Mouse (Mus musculus): ENCODE measurements around the gene Rnf152. TPM values are rescaled to one million over a fixed set of nuclear protein-coding genes. Genes with fewer than 3 reads are reported as not detected.

The Rnf152 gene
- total and polyA plus RNA-seq, 3 experiments, result 0.78 to 1.1 (median 1.0) TPM

DNA sequence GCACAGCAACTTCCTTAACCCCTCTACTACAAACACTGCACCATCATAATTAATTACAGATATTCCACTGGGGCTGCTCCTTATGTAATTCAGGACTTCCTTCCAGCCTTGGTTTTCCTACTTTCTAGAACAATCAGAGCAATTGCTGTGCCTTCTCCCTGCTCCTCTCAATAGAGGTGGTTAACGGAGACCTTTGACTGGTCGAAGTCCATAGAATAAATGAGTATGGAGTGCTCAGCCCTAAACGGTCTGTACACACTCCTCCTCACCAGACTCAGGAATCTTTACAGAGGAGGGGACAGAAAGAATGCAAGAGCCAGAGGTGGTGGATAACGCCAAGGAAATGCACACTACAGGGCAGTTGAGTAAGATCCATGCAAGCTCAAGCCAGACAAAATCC, 19.1 kb downstream of the Rnf152 start:
- Histone ChIP-seq H3K9ac (ENCODE audit: low read depth, low read length) (no peak overlapping the region), H3K4me3 (no peak overlapping the region), H3K36me3 (ENCODE audit: control insufficient read depth, insufficient read depth, low read length) (no peaks in the 10 kb centered on the region), H3K27me3 (ENCODE audit: control insufficient read depth, insufficient read depth, low read length) (no peaks in the 10 kb centered on the region), H3K4me1 (ENCODE audit: control insufficient read depth, insufficient read depth, low read length) (no peaks in the 10 kb centered on the region; the same call in 1 of the 2 replicates), H3K27ac (no peak overlapping the region), H3K79me2 (replicated peaks; ENCODE audit: control insufficient read depth, insufficient read depth, low read length) (peaks cover 2% of the 10 kb centered on the region; the same call in 1 of the 2 replicates)
- DNase-seq, result no peak
- 72% methylated on average over 4 of the region's 4 CpGs for WGBS
- TF ChIP-seq EP300 (IDR thresholded peaks at IDR 0.05; ENCODE audit: insufficient read depth, low read depth, low read length) (no peak), POLR2A (IDR thresholded peaks at IDR 0.05; ENCODE audit: insufficient read depth, low read depth, low read length) (no peak), CTCF (IDR thresholded peaks at IDR 0.05) (no peak)
- intact Hi-C loops (cut with DNase I), result no loop called here

DNA sequence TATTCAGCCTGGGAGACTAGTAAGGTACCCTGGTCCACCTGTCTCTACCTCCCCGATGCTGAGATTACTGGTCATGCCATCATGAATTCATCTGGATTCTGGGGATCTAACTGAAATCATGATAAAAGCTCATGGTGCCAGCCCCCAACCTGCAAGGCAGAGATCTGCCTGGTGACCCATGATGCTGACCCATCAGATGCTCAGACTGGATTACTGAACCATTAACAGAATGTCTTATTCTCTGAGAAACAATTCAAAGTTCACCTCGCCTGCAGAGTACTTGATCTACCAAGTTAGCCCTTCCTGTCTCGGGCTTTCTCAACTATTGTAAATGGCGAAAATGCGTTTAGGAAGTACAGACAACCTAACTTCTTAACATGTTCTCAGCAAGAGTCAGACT, 20.4 kb downstream of the Rnf152 start:
- DNase-seq, result no peak
- intact Hi-C loops (cut with DNase I), result no loop called here
- TF ChIP-seq EP300 (IDR thresholded peaks at IDR 0.05; ENCODE audit: insufficient read depth, low read depth, low read length) (no peak), CTCF (IDR thresholded peaks at IDR 0.05) (no peak), POLR2A (IDR thresholded peaks at IDR 0.05; ENCODE audit: insufficient read depth, low read depth, low read length) (no peak)

DNA sequence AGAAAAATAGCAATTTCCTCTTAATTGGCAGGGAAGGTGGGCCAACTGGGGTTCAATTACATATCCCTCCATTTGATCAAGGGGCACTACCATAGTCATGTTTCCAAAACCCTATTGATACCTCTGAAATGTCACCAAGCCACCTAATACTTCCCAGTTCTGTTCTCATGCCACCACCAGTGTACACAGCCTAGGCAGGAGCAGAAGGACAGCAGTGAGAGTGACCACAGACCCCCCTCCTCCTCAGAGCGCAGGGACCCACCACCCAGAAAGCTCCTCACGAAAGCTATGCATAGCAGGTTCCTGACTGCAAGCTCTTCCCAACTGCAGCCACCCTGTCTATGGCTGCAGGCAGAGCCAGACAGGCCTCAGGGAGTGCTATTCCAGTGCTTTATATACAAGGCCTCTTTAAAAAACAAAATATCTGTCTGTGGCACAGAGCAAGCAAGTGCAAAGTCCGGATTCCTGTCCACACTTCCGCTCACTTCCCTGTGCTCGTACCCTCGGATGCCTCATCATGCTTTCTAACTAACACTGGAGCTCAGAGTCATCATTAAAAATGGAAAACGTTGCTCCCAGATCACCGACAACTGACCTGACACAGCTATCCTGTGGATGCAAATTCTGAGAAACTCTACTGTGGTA, 24.3 kb downstream of the Rnf152 start:
- no peaks in the 10 kb centered on the region for H3K36me3 ChIP-seq (ENCODE audit: control insufficient read depth, insufficient read depth, low read length)
- H3K9ac ChIP-seq (ENCODE audit: low read depth, low read length), result no peak overlapping the region
- H3K79me2 ChIP-seq (replicated peaks; ENCODE audit: control insufficient read depth, insufficient read depth, low read length), result no peaks in the 10 kb centered on the region
- no peak for DNase-seq
- H3K27ac ChIP-seq, result no peak overlapping the region
- no peaks in the 10 kb centered on the region; the same call in 1 of the 2 replicates for H3K4me1 ChIP-seq (ENCODE audit: control insufficient read depth, insufficient read depth, low read length)
- H3K27me3 ChIP-seq (ENCODE audit: control insufficient read depth, insufficient read depth, low read length), result no peaks in the 10 kb centered on the region
- no peak overlapping the region for H3K4me3 ChIP-seq
- 92% methylated on average over 8 of the region's 8 CpGs for WGBS
- no peak for TF ChIP-seq CTCF (IDR thresholded peaks at IDR 0.05)
- no peak for TF ChIP-seq POLR2A (IDR thresholded peaks at IDR 0.05; ENCODE audit: insufficient read depth, low read depth, low read length)
- TF ChIP-seq EP300 (IDR thresholded peaks at IDR 0.05; ENCODE audit: insufficient read depth, low read depth, low read length), result no peak
- intact Hi-C loops (cut with DNase I), result no loop called here

More for the DNA sequence above, 20.4 kb downstream of the Rnf152 start:
- no peak overlapping the region for H3K9ac ChIP-seq (ENCODE audit: low read depth, low read length)
- no peak overlapping the region for H3K27ac ChIP-seq
- H3K27me3 ChIP-seq (ENCODE audit: control insufficient read depth, insufficient read depth, low read length), result no peaks in the 10 kb centered on the region
- H3K4me3 ChIP-seq, result no peak overlapping the region
- H3K36me3 ChIP-seq (ENCODE audit: control insufficient read depth, insufficient read depth, low read length), result no peaks in the 10 kb centered on the region
- H3K4me1 ChIP-seq (ENCODE audit: control insufficient read depth, insufficient read depth, low read length), result no peaks in the 10 kb centered on the region; the same call in 1 of the 2 replicates
- WGBS, result 92% methylated on average over 5 of the region's 5 CpGs
- peaks cover 2% of the 10 kb centered on the region; the same call in 1 of the 2 replicates for H3K79me2 ChIP-seq (replicated peaks; ENCODE audit: control insufficient read depth, insufficient read depth, low read length)

- Histone ChIP-seq H3K79me2 (replicated peaks; ENCODE audit: control insufficient read depth, insufficient read depth, low read length) (no peaks in the 10 kb centered on the region), H3K27me3 (ENCODE audit: control insufficient read depth, insufficient read depth, low read length) (no peaks in the 10 kb centered on the region), H3K4me1 (ENCODE audit: control insufficient read depth, insufficient read depth, low read length) (no peaks in the 10 kb centered on the region), H3K36me3 (ENCODE audit: control insufficient read depth, insufficient read depth, low read length) (no peaks in the 10 kb centered on the region), H3K9ac (ENCODE audit: low read depth, low read length) (no peak overlapping the region), H3K27ac (no peak overlapping the region), H3K4me3 (no peak overlapping the region)
- WGBS, result 85% methylated on average over 5 of the region's 5 CpGs
- intact Hi-C loops (cut with DNase I), result no loop called here
- no peak for TF ChIP-seq EP300 (IDR thresholded peaks at IDR 0.05; ENCODE audit: insufficient read depth, low read depth, low read length)
- no peak for TF ChIP-seq CTCF (IDR thresholded peaks at IDR 0.05)
- TF ChIP-seq POLR2A (IDR thresholded peaks at IDR 0.05; ENCODE audit: insufficient read depth, low read depth, low read length), result no peak
- DNase-seq, result no peak
Measured at GRCm38 (mm10) chr1:105331605-105332004, 24.9 kb downstream of the Rnf152 start.

DNA sequence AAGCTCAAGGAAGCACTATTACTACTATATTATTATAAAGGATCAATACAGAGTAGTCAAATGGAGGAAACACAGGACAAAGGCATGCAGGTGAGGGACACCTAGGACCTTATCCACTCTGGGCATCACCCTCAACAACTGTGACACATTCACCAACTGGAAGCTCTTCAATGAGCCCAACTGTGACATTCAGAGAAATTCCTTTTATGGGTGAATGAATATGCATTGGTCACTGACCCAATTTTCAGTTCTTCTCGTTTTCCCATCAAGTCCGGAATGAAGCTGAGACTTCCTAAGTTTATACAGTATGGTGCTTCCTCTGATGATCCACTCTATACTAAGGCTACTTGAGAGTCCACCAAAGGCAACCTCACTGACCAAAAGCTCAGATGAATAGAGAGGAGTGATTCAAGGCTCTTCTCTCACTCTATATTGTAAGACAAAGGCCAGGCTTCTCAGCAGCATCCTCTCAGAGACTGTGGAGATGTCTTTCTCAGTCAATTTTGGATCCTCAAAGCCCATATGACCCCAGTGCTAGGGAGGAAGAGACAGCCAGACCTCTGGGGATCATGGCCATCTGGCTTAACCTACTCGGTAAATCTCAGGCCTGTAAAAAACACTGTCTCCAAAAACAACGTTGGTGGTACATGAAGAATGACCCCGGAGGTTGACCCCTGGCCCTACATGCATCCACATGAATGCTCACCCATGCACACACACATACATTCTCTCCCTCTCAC, 25.8 kb downstream of the Rnf152 start:
- WGBS, result 84% methylated on average over 5 of the region's 5 CpGs
- H3K27me3 ChIP-seq (ENCODE audit: control insufficient read depth, insufficient read depth, low read length), result no peaks in the 10 kb centered on the region
- TF ChIP-seq CTCF (IDR thresholded peaks at IDR 0.05), result no peak
- no peak for TF ChIP-seq POLR2A (IDR thresholded peaks at IDR 0.05; ENCODE audit: insufficient read depth, low read depth, low read length)
- no peak for TF ChIP-seq EP300 (IDR thresholded peaks at IDR 0.05; ENCODE audit: insufficient read depth, low read depth, low read length)
- no peak for DNase-seq
- intact Hi-C loops (cut with DNase I), result no loop called here
- H3K27ac ChIP-seq, result no peak overlapping the region
- H3K9ac ChIP-seq (ENCODE audit: low read depth, low read length), result no peak overlapping the region
- H3K4me1 ChIP-seq (ENCODE audit: control insufficient read depth, insufficient read depth, low read length), result no peaks in the 10 kb centered on the region
- H3K79me2 ChIP-seq (replicated peaks; ENCODE audit: control insufficient read depth, insufficient read depth, low read length), result no peaks in the 10 kb centered on the region
- H3K4me3 ChIP-seq, result no peak overlapping the region
- no peaks in the 10 kb centered on the region for H3K36me3 ChIP-seq (ENCODE audit: control insufficient read depth, insufficient read depth, low read length)

DNA sequence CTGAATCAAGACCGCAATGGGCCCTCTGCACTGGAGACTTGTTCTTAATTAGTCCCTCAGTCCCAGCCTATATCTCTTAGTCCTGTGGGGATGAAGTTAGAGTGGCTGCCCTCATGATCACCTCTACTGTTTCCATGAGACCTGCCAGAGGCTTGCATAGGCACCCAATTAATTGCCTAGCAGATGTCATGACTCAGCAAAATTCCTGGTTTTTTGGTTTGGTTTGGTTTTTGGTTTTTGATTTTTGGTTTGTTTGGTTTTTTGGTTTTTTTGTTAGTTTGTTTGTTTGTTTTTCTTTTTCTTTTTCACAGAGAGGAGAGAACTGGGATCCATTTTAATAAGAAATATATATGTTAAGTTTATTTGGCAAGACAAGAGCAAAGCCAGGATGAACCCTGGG, 28.7 kb downstream of the Rnf152 start:
- no peaks in the 10 kb centered on the region; the same call in 1 of the 2 replicates for H3K36me3 ChIP-seq (ENCODE audit: control insufficient read depth, insufficient read depth, low read length)

More for the DNA sequence above, 28.7 kb downstream of the Rnf152 start:
- Histone ChIP-seq H3K4me3 (no peak overlapping the region), H3K27ac (no peak overlapping the region), H3K79me2 (replicated peaks; ENCODE audit: control insufficient read depth, insufficient read depth, low read length) (no peaks in the 10 kb centered on the region), H3K9ac (ENCODE audit: low read depth, low read length) (no peak overlapping the region), H3K4me1 (ENCODE audit: control insufficient read depth, insufficient read depth, low read length) (peaks cover 2% of the 10 kb centered on the region; the same call in 1 of the 2 replicates), H3K27me3 (ENCODE audit: control insufficient read depth, insufficient read depth, low read length) (no peaks in the 10 kb centered on the region)
- no peak for DNase-seq
- TF ChIP-seq POLR2A (IDR thresholded peaks at IDR 0.05; ENCODE audit: insufficient read depth, low read depth, low read length) (no peak), EP300 (IDR thresholded peaks at IDR 0.05; ENCODE audit: insufficient read depth, low read depth, low read length) (no peak), CTCF (IDR thresholded peaks at IDR 0.05) (no peak)
- intact Hi-C loops (cut with DNase I), result no loop called here
- 100% methylated on average over 1 of the region's 1 CpGs for WGBS
